Mouse (Mus musculus) cerebellum, postnatal 36 days (tissue): ENCODE data around the gene Kat5.
A peak's percentile ranks its signal among the peaks of the same experiment; 100 is the strongest.

Source experiments
- DNase-seq, 2 experiments: peaks; one replicate each; pipeline ENCODE4 v3.0.0; 2021 to 2022; ENCODE audit warnings: mixed read lengths in 2 of 2

The Kat5 gene

GRCm38 (mm10) chr19:5609547-5610404 lies at the start of gene Kat5:
Gene Kat5, minus strand, starts transcription at chr19:5610237.
- DNase-seq: peak; percentile 89 to 94

- no peak for DNase-seq
Measured at GRCm38 (mm10) chr19:5654720-5655298, 44.8 kb upstream of the Kat5 start.

GRCm38 (mm10) chr19:5653969-5654719 lies 44.1 kb upstream of the Kat5 start:
- DNase-seq: no peak

GRCm38 (mm10) chr19:5652570-5652969 lies 42.5 kb upstream of the Kat5 start:
- no peak for DNase-seq

- DNase-seq: no peak
Measured at GRCm38 (mm10) chr19:5651502-5652274, 41.7 kb upstream of the Kat5 start.

GRCm38 (mm10) chr19:5649298-5649741 lies 39.3 kb upstream of the Kat5 start:
- DNase-seq: no peak

- peak; percentile 60 to 64 for DNase-seq
Measured at GRCm38 (mm10) chr19:5648401-5649297, 38.6 kb upstream of the Kat5 start.

- no peak for DNase-seq
Measured at GRCm38 (mm10) chr19:5647791-5648190, 37.8 kb upstream of the Kat5 start.

GRCm38 (mm10) chr19:5646731-5647330 lies 36.8 kb upstream of the Kat5 start:
- no peak for DNase-seq

- DNase-seq: no peak
Measured at GRCm38 (mm10) chr19:5645280-5645679, 35.2 kb upstream of the Kat5 start.

- no peak for DNase-seq
Measured at GRCm38 (mm10) chr19:5641641-5642040, 31.6 kb upstream of the Kat5 start.

GRCm38 (mm10) chr19:5641021-5641420 lies 31.0 kb upstream of the Kat5 start:
- no peak for DNase-seq

GRCm38 (mm10) chr19:5640339-5640738 lies 30.3 kb upstream of the Kat5 start:
- DNase-seq: no peak

GRCm38 (mm10) chr19:5638416-5639005 lies 28.5 kb upstream of the Kat5 start:
- no peak for DNase-seq

- peak; percentile 95 for DNase-seq
Measured at GRCm38 (mm10) chr19:5637069-5638047, 27.3 kb upstream of the Kat5 start, which contains the start of gene Rela. Gene Rela, plus strand, starts transcription at chr19:5637483.

- no peak for DNase-seq
Measured at GRCm38 (mm10) chr19:5636571-5637041, 26.6 kb upstream of the Kat5 start.

- no peak for DNase-seq
Measured at GRCm38 (mm10) chr19:5636036-5636570, 26.1 kb upstream of the Kat5 start.

GRCm38 (mm10) chr19:5632120-5632519 lies 22.1 kb upstream of the Kat5 start:
- DNase-seq: no peak

- no peak for DNase-seq
Measured at GRCm38 (mm10) chr19:5629907-5630306, 19.9 kb upstream of the Kat5 start.
